Mouse (Mus musculus) cerebellum, adult 2 months (tissue): ENCODE measurements around the gene Hist1h2ae.

ENCODE experiments used
- CTCF ChIP-seq: fragments of 200-500 bp; IDR thresholded peaks from 2 replicates; pipeline ENCODE4 v1.5.1; 2011; ENCODE audit warnings: low read depth, mild to moderate bottlenecking, control low read depth, low read length, moderate library complexity, borderline replicate concordance; ENCODE audit not compliant: insufficient read depth
- POLR2A ChIP-seq: fragments of 200-500 bp; IDR thresholded peaks from 2 replicates; pipeline ENCODE4 v1.6.1; 2011; ENCODE audit warnings: low read length, control low read depth, borderline replicate concordance; ENCODE audit not compliant: insufficient read depth

DNA sequence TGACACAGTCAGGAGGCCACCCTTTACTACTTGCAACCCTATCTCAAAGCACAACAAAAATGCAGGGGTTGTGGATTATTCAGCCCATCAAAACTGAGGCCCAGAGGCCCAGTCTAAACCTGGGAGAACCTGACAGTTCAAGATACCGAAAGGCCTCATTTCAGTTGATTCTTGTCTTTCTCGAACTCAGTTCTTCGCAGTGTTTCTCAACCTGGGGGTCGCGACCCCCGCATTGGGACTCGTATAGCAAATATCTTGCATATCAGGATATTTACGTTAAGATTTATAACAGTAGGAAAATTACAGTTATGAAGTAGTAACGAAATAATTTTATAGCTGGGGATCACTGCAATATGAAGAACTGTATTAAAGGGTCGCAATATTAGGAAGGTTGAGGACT lies 45.1 kb downstream of the Hist1h2ae start:
- no peak for TF ChIP-seq CTCF
- no peak for TF ChIP-seq POLR2A
